Mouse (Mus musculus): Measurements from ENCODE around the gene Prkce.

The Prkce gene

DNA sequence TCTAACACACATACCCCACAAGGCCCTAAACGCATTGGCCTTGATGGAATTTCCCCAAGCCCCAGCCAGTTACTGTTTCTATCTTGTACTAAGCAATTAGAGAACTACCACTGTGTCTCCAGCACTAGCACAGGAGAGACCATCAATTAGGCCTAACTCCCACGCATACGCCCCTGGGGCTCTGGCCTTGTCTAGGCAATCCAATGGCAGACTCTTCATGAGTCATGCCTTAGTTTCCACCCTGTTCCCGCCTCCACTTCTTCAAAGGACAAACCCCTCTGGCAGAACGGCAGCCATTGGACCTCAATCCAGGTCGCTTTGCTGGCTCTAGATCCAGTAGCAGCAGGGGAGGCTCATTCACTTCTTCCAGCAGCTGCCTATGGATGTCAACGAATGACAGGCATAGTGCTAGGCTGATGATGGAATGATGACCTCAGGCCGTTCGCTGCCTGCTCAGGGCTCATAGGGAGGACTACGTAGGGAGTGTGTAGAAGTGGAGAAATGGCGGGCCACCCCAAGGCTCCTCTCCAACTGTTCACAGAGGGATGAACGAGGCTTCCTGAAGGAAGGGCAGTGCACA lies 481.4 kb downstream of the Prkce start:
- ChIA-PET POLR2A (no interaction called here), CTCF (no interaction called here)

- CTCF ChIA-PET = interaction anchor here in 1 of 4 experiments (0.5 kb wide), 1 partner anchor 1461 kb away, joined by 4 read pairs; no protein-coding TSS in a partner anchor
- POLR2A ChIA-PET = interaction anchor here in 1 of 4 experiments (0.6 to 1.0 kb wide), 3 partner anchors 11 to 52 kb away, joined by 3 read pairs; no protein-coding TSS in a partner anchor
Measured at GRCm38 (mm10) chr17:86650241-86650640, 482.7 kb downstream of the Prkce start.

GRCm38 (mm10) chr17:86651091-86651490 lies 483.5 kb downstream of the Prkce start:
- CTCF ChIA-PET = no interaction called here
- POLR2A ChIA-PET = interaction anchor here in 1 of 4 experiments (0.6 to 1.0 kb wide), 3 partner anchors 12 to 127 kb away, joined by 3 to 9 read pairs (median 3); no protein-coding TSS in a partner anchor

DNA sequence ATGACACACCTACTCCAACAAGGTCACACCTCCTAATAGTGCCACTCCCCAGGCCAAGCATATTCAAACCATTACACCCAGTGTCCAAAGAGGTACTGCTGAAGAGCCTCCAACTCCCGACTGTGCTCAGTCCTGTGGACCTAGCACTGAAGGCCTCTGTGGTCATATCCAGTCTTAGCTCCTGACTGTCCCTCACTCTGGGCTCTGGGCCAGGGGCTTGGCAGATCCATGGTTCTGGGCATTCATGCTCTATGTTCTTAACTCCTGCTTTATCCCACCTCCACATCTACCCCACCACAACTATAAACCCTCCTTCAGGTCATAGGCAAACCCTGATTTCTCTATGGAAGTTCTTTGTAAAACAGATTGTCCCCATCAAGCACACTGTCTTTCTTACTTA lies 485.2 kb downstream of the Prkce start:
- CTCF ChIA-PET = no interaction called here

DNA sequence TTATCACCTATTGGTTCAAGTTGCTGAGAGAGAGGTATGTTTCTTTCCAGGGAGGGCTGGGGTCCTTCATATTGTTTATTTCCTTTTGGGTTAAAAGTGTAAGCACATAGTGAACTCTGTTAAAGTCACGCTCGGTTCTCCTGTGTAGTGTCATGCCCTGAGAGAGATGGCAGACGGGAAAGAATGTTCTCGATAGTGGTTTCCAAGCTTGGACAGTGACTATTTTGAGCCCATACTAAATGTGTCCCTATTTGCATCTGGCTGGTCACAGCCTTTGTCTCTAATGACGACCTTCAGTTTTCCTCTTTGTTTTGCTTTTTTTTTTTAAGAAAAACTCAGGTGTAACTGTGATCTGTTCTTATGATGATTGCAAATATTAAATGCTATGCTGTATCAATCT lies 488.8 kb downstream of the Prkce start:
- ChIA-PET CTCF (no interaction called here), POLR2A (no interaction called here)

More for the DNA sequence above, 485.2 kb downstream of the Prkce start:
- POLR2A ChIA-PET = no interaction called here

GRCm38 (mm10) chr17:86662301-86662700 lies 494.7 kb downstream of the Prkce start:
- POLR2A ChIA-PET = interaction anchor here in 1 of 4 experiments (0.6 to 1.3 kb wide), 3 partner anchors 11 to 32 kb away, joined by 3 read pairs; no protein-coding TSS in a partner anchor

GRCm38 (mm10) chr17:86663471-86663870 lies 495.9 kb downstream of the Prkce start:
- ChIA-PET POLR2A (interaction anchor here in 2 of 4 experiments (0.6 to 0.8 kb wide), 2 partner anchors 33 to 435 kb away, joined by 3 read pairs; no protein-coding TSS in a partner anchor), CTCF (interaction anchor here in 1 of 4 experiments (1.1 kb wide), 1 partner anchor 14 kb away, joined by 3 read pairs; no protein-coding TSS in a partner anchor)

More at GRCm38 (mm10) chr17:86662301-86662700, 494.7 kb downstream of the Prkce start:
- CTCF ChIA-PET = interaction anchor here in 3 of 4 experiments (0.6 to 1.1 kb wide), 3 partner anchors 15 to 91 kb away, joined by 3 to 5 read pairs (median 3); partner anchors contain the start of gene Epas1 (in 1 of the 3)

DNA sequence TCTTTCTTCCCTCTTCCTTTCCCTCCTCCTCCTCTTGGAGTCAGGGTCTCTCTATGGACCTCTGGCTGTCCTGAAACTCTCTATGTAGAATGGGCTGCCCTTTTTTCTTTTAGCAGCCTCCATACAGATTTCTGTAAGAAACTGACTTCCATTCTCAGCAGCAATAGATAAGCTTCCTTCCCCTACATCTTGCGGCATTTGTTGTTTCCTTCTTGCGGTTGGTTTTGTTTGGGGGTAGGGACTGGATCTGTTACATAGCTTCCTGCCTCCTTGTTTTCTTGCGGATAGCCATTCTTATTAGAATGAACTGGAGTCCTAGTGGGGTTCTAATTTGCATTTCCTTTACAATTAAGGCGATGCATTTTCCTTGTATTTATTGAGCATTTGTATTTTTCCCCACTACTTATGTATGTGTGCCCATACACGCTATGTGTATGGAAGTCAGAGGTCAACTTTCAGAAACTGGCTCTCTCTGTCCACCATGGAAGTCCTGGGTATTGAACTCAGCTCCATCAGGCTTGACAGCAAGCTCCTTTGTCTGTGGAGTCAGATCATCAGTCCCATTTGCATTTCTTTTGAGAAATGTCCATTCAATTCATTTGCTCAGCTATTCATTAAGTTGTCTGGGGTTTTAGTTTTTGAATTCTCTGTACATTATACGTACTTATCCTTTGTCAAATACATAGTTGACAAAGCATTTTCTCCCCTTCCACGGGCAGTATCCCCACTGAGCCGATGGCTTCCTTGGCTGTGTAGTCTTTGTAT lies 500.4 kb downstream of the Prkce start:
- ChIA-PET POLR2A (interaction anchor here in 2 of 4 experiments (0.7 to 1.7 kb wide), 7 partner anchors 7 to 86 kb away, joined by 3 to 5 read pairs (median 3); partner anchors contain the start of gene Epas1 (in 2 of the 2)), CTCF (interaction anchor here in 1 of 4 experiments (0.7 kb wide), 1 partner anchor 64 kb away, joined by 5 read pairs; no protein-coding TSS in a partner anchor)

DNA sequence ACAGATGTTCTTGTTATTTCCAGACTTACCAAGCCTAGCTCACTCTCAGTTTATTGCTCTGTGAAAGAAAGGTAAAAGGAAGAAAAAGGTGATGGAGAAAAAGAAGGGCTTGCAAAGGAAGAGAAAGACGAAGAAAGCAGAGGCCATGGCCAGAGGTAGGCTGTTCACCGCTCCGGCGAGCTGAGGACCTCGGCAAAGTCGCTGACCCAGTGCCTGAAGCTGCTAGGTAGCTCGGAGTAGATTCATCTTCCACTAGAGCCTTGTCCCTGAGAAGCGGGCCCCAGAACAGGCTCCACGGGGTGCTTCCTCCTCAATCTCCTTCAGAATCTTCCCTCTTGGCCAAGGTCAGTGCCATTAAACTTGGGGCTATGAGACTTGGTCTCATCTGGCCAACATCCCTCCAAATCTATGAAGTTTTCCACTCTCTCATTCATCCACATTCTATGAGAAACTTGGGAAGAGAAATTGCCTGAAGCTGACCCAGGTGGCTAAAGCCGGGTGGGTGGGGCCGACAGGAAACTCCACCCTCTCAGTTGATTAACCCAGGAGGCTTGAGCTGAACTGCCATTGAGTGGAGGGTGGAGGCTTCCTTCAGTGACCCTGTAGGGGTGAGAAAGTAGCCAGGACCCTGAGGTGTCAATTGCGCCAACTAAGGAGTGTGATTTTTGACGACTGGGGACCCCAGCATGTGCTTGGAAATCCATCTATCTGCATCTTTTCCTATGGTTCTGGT lies 502.2 kb downstream of the Prkce start:
- ChIA-PET CTCF (interaction anchor here in 2 of 4 experiments (0.6 to 0.8 kb wide), 2 partner anchors 9 to 163 kb away, joined by 3 read pairs; no protein-coding TSS in a partner anchor), POLR2A (interaction anchor here in 2 of 4 experiments (1.5 to 2.0 kb wide), 3 partner anchors 13 to 83 kb away, joined by 3 to 6 read pairs (median 5); partner anchors contain the start of gene Epas1 (in 1 of the 2))

- ChIA-PET POLR2A (interaction anchor here in 2 of 4 experiments (1.2 to 2.0 kb wide), 3 partner anchors 12 to 82 kb away, joined by 3 to 6 read pairs (median 5); partner anchors contain the start of gene Epas1 (in 1 of the 2)), CTCF (no interaction called here)
Measured at GRCm38 (mm10) chr17:86670731-86671130, 503.1 kb downstream of the Prkce start.

DNA sequence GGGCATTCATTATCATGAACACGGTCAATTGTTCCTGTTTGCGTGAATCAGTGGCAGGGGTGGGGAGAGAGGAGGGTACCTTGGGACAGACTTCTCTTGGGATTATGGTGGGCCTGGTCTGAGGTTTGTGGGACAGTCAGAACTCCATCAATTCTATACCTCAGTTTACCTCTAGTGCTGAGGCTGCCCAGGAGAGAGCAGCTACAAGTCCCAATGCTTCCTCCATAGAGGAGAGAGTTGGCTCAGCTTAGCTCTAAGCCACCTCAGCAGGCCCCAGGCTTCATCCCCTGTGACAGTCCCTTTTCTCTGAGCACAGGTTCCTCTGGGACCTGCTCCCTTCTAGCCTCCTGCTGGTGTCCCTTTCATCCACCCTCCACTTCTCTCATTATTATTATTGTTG lies 507.4 kb downstream of the Prkce start:
- ChIA-PET CTCF (interaction anchor here in 1 of 4 experiments (0.8 kb wide), 1 partner anchor 2000 kb away, joined by 3 read pairs; no protein-coding TSS in a partner anchor), POLR2A (interaction anchor here in 1 of 4 experiments (0.6 kb wide), 1 partner anchor 7 kb away, joined by 3 read pairs; no protein-coding TSS in a partner anchor)

DNA sequence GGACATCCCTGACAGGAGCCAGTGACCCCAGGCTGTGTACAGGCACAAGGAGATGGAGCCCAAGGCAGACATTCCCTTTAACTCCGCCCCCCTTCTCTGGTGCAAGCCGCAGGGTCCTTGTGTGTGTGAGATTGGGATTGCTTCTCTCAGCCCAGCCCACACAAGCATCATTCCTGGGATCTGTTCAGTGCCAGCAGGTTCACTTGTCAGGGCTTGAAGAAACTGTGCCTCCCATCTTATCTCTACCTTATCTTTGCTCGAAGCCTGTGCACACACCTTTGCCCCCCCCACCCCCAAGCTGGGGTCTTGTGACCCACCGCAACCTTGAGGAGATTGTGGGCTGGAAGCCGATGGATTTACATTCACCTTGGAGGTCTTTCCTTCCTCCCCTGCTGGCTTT lies 508.8 kb downstream of the Prkce start:
- CTCF ChIA-PET = no interaction called here
- POLR2A ChIA-PET = interaction anchor here in 1 of 4 experiments (0.6 to 1.0 kb wide), 2 partner anchors 65 to 70 kb away, joined by 3 read pairs; no protein-coding TSS in a partner anchor

DNA sequence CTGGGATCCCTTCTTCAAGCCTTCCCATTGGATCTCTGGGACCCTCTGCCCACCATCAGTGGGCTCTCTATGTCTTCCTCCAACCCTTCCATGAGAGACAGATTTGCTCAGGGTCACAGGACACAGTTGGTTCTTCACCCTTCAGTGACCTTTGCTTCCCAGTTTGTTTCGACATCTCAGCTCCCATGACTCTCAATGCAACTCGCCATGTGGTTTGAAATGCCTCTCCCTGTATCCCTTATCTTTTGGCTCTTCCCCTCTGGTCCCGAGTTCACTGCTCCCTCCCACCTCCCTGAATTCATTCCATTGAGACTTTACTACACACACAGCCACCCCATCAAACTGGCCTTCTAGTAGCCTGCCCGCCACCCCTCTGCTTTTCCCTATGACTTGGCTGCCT lies 509.3 kb downstream of the Prkce start:
- POLR2A ChIA-PET = interaction anchor here in 1 of 4 experiments (0.6 to 1.0 kb wide), 2 partner anchors 13 to 69 kb away, joined by 3 read pairs; no protein-coding TSS in a partner anchor
- CTCF ChIA-PET = interaction anchor here in 1 of 4 experiments (0.7 kb wide), 1 partner anchor 14 kb away, joined by 3 read pairs; no protein-coding TSS in a partner anchor

- ChIA-PET CTCF (no interaction called here), POLR2A (interaction anchor here in 1 of 4 experiments (1.1 kb wide), 1 partner anchor 123 kb away, joined by 3 read pairs; no protein-coding TSS in a partner anchor)
Measured at GRCm38 (mm10) chr17:86685263-86685662, 517.7 kb downstream of the Prkce start.

DNA sequence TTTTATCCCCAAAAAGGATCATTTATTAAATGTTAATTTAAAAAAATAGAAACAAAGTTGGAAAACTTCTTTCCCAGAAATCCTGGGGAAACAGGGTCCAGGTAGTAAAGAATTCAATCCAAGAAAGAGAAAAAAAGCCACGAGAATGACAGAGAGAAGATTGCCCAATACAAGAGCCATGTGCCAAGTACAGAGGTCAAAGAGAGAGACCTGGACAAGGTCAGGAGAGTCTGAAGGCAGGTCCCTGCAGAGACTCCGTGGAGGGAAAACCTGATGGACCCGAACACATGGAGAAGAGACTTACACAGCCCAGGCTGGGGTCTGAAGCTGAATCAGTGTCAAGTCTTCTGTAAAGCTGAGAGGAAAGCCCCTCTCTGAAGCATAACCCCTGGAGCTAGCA lies 519.4 kb downstream of the Prkce start:
- POLR2A ChIA-PET = interaction anchor here in 1 of 4 experiments (1.2 kb wide), 1 partner anchor 25 kb away, joined by 3 read pairs; no protein-coding TSS in a partner anchor
- CTCF ChIA-PET = no interaction called here

GRCm38 (mm10) chr17:86690871-86691390 lies 523.3 kb downstream of the Prkce start:
- CTCF ChIA-PET = interaction anchor here in 1 of 4 experiments (0.7 kb wide), 1 partner anchor 9 kb away, joined by 3 read pairs; no protein-coding TSS in a partner anchor

DNA sequence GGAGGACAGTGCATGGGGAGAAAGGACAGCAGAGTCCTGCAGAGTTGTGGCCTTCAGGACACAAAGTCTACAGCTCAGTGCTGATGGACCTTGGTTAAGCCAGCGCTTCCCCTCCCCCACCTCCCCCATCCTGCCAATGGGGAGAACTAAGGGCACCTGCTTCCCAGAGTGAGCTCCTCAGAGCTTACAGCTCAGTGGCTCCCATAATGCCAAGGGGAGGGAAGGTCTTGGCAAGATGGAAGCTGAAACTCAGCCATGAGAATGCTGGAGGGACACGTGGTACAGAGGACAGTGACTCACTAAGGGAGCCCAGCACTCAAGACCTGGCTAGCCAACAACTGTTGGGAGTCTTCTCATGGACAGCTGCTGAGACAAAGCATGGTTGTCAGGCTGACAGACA lies 530.2 kb downstream of the Prkce start:
- POLR2A ChIA-PET = interaction anchor here in 1 of 4 experiments (0.9 kb wide), 1 partner anchor 56 kb away, joined by 3 read pairs; no protein-coding TSS in a partner anchor
- CTCF ChIA-PET = interaction anchor here in 2 of 4 experiments (0.5 to 0.6 kb wide), 2 partner anchors 192 to 1073 kb away, joined by 3 read pairs; no protein-coding TSS in a partner anchor

More at GRCm38 (mm10) chr17:86690871-86691390, 523.3 kb downstream of the Prkce start:
- POLR2A ChIA-PET = interaction anchor here in 1 of 4 experiments (0.6 to 2.8 kb wide), 6 partner anchors 9 to 64 kb away, joined by 3 to 8 read pairs (median 4); no protein-coding TSS in a partner anchor

GRCm38 (mm10) chr17:86703336-86703735 lies 535.8 kb downstream of the Prkce start:
- ChIA-PET POLR2A (no interaction called here), CTCF (no interaction called here)

All from embryonic stem cell, embryonic (primary cell).